Mouse (Mus musculus) heart, embryonic 11.5 days (tissue): Measurements from ENCODE around the gene Chst11. TPM values are rescaled to one million over a fixed set of nuclear protein-coding genes. Genes with fewer than 3 reads are reported as not detected.

Source experiments
- ATAC-seq: fragments of 200-750 bp; cut with Nextera tagmentation; replicated peaks from 2 replicates; pipeline ENCODE4 v1.8.0; 2017; ENCODE audit warnings: moderate library complexity; ENCODE audit not compliant: insufficient number of reproducible peaks, low FRiP score, low TSS enrichment
- H3K27ac ChIP-seq: fragments of 300-500 bp; sonication (generic); 2 replicates; pipeline ENCODE4 v1.5.1; 2014; ENCODE audit warnings: mild to moderate bottlenecking, low read depth, low read length
- H3K27me3 ChIP-seq: fragments of 300-500 bp; sonication (generic); 2 replicates; pipeline ENCODE4 v1.6.1; 2014; ENCODE audit warnings: mild to moderate bottlenecking, low read length, mixed read lengths; ENCODE audit not compliant: control insufficient read depth, insufficient read depth
- H3K36me3 ChIP-seq: fragments of 300-500 bp; sonication (generic); 2 replicates; pipeline ENCODE4 v1.6.1; 2014; ENCODE audit warnings: mild to moderate bottlenecking, low read length, moderate library complexity, mixed read lengths; ENCODE audit not compliant: control insufficient read depth, insufficient read depth
- H3K4me1 ChIP-seq: fragments of 300-500 bp; sonication (generic); 2 replicates; pipeline ENCODE4 v1.6.1; 2014; ENCODE audit warnings: low read length; ENCODE audit not compliant: control insufficient read depth, insufficient read depth
- H3K4me2 ChIP-seq: fragments of 300-500 bp; sonication (generic); 2 replicates; pipeline ENCODE4 v1.6.1; 2014; ENCODE audit warnings: mild to moderate bottlenecking, moderate library complexity
- H3K4me3 ChIP-seq: fragments of 300-500 bp; sonication (generic); 2 replicates; pipeline ENCODE4 v1.5.1; 2014; ENCODE audit warnings: low read depth, low read length
- H3K9ac ChIP-seq: fragments of 300-500 bp; sonication (generic); 2 replicates; pipeline ENCODE4 v1.6.1; 2014; ENCODE audit warnings: mild to moderate bottlenecking, low read depth, low read length, moderate library complexity
- H3K9me3 ChIP-seq: fragments of 300-500 bp; sonication (generic); replicated peaks from 2 replicates; pipeline ENCODE4 v1.6.1; 2016; ENCODE audit warnings: low read length; ENCODE audit not compliant: control insufficient read depth
- WGBS: fragments of 180-500 bp; shearing (Covaris S2); extraction: QIAGEN DNeasy Blood & Tissue Kit; methylation state at CpG from one replicate; pipeline ENCODE4 v1.1.7; 2014; ENCODE audit not compliant: insufficient replicate concordance; 5-methylcytosine and 5-hydroxymethylcytosine counted together
- polyA plus RNA-seq: library from polyadenylated mRNA; unstranded; fragments of >200 nt; fragmentation: Nextera tagmentation; extraction: Ambion mirVana; gene quantifications from 2 replicates; pipeline ENCODE4 v1.2.1, GENCODE M21; 2014

Chst11 gene
- polyA plus RNA-seq, 1 experiment from 2014 or later: 3.1 TPM

- ATAC-seq: no peak
- peaks cover 3% of the 10 kb centered on the region; the same call in 1 of the 2 replicates for H3K4me1 ChIP-seq
- 49% methylated on average over 6 of the region's 6 CpGs for WGBS
- no peaks in the 10 kb centered on the region for H3K36me3 ChIP-seq
- H3K9ac ChIP-seq: no peak overlapping the region
- no peaks in the 10 kb centered on the region for H3K27me3 ChIP-seq
- no peak overlapping the region for H3K4me2 ChIP-seq
- no peak overlapping the region for H3K27ac ChIP-seq
- no peaks in the 10 kb centered on the region for H3K9me3 ChIP-seq
- no peak overlapping the region for H3K4me3 ChIP-seq
These were observed 206.7 kb downstream of the Chst11 start for GRCm38 (mm10) chr10:83191982-83192381.

DNA sequence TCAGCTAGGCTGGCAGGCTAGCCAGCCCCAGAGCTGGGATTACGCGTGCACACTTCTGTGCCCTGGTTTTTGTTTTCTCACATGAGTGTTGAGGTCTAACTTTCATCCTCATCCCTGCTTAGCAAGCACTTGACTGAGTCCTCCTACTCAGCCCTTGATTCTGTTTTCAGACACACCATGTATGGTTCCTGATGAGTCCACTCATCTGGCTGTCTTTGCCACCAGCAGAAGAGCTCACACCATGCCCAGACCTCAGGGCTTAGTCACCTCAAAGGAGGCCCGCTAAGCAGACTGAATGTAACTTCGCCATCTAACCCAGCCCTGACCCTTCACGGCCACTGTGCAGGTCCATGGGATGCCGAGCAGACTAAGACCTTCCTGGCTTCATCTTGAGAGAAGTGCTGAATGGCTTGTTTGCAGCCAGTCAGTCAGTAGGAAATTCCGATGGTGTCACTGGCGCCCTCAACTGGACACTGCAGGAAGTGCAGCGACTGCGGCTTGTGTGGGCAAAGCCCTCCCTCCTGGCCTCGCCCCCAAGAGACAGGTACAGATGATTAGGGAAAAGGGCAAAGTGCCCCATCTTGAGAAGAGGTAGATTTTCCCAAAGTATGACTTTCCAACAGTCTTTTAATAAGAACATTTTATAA lies 212.5 kb downstream of the Chst11 start:
- no peak overlapping the region for H3K9ac ChIP-seq
- no peaks in the 10 kb centered on the region for H3K36me3 ChIP-seq
- no peaks in the 10 kb centered on the region for H3K9me3 ChIP-seq
- H3K4me2 ChIP-seq: no peak overlapping the region
- H3K27ac ChIP-seq: no peak overlapping the region; the same call in 1 of the 2 replicates
- H3K4me1 ChIP-seq: 0 out of 2 replicates have a peak, but pooled peaks cover 3% of the 10 kb centered on the region
- no peak overlapping the region for H3K4me3 ChIP-seq
- 49% methylated on average over 11 of the region's 11 CpGs for WGBS
- no peak for ATAC-seq
- H3K27me3 ChIP-seq: no peaks in the 10 kb centered on the region

GRCm38 (mm10) chr10:83198692-83199091 lies 213.4 kb downstream of the Chst11 start:
- no peaks in the 10 kb centered on the region for H3K36me3 ChIP-seq
- 38% methylated on average over 5 of the region's 5 CpGs for WGBS
- ATAC-seq: no peak
- H3K4me2 ChIP-seq: no peak overlapping the region
- no peaks in the 10 kb centered on the region for H3K27me3 ChIP-seq
- no peak overlapping the region for H3K9ac ChIP-seq
- H3K27ac ChIP-seq: no peak overlapping the region
- 0 out of 2 replicates have a peak, but pooled peaks cover 3% of the 10 kb centered on the region for H3K4me1 ChIP-seq
- H3K9me3 ChIP-seq: no peaks in the 10 kb centered on the region
- H3K4me3 ChIP-seq: no peak overlapping the region

GRCm38 (mm10) chr10:83199290-83199689 lies 214.0 kb downstream of the Chst11 start:
- H3K27me3 ChIP-seq: no peaks in the 10 kb centered on the region
- 78% methylated on average over 9 of the region's 9 CpGs for WGBS
- H3K4me3 ChIP-seq: no peak overlapping the region
- H3K4me2 ChIP-seq: no peak overlapping the region
- no peak for ATAC-seq
- H3K9ac ChIP-seq: no peak overlapping the region
- no peaks in the 10 kb centered on the region for H3K9me3 ChIP-seq
- no peaks in the 10 kb centered on the region for H3K36me3 ChIP-seq
- 0 out of 2 replicates have a peak, but pooled peaks cover 3% of the 10 kb centered on the region for H3K4me1 ChIP-seq
- no peak overlapping the region for H3K27ac ChIP-seq

GRCm38 (mm10) chr10:83201525-83201924 lies 216.2 kb downstream of the Chst11 start:
- no peak for ATAC-seq
- Histone ChIP-seq H3K27ac (no peak overlapping the region), H3K9ac (no peak overlapping the region), H3K4me3 (no peak overlapping the region), H3K36me3 (no peaks in the 10 kb centered on the region), H3K4me2 (no peak overlapping the region), H3K27me3 (no peaks in the 10 kb centered on the region), H3K9me3 (no peaks in the 10 kb centered on the region), H3K4me1 (0 out of 2 replicates have a peak, but pooled peaks cover 3% of the 10 kb centered on the region)
- 81% methylated on average over 7 of the region's 7 CpGs for WGBS

GRCm38 (mm10) chr10:83202906-83203702 lies 217.8 kb downstream of the Chst11 start:
- Histone ChIP-seq H3K9ac (no peak overlapping the region), H3K4me1 (0 out of 2 replicates have a peak, but pooled peaks cover 3% of the 10 kb centered on the region), H3K4me3 (no peak overlapping the region), H3K27ac (no peak overlapping the region), H3K36me3 (no peaks in the 10 kb centered on the region), H3K4me2 (no peak overlapping the region), H3K9me3 (no peaks in the 10 kb centered on the region), H3K27me3 (no peaks in the 10 kb centered on the region)
- no peak for ATAC-seq
- 76% methylated on average over 14 of the region's 14 CpGs for WGBS

- ATAC-seq: no peak
- Histone ChIP-seq H3K27ac (no peak overlapping the region), H3K4me3 (no peak overlapping the region), H3K4me2 (no peak overlapping the region), H3K9me3 (0 out of 2 replicates have a peak, but pooled peaks cover 2% of the 10 kb centered on the region), H3K27me3 (no peaks in the 10 kb centered on the region), H3K36me3 (no peaks in the 10 kb centered on the region), H3K9ac (no peak overlapping the region), H3K4me1 (0 out of 2 replicates have a peak, but pooled peaks cover 3% of the 10 kb centered on the region)
- 74% methylated on average over 7 of the region's 7 CpGs for WGBS
These were observed 223.1 kb downstream of the Chst11 start for GRCm38 (mm10) chr10:83208436-83208835.

DNA sequence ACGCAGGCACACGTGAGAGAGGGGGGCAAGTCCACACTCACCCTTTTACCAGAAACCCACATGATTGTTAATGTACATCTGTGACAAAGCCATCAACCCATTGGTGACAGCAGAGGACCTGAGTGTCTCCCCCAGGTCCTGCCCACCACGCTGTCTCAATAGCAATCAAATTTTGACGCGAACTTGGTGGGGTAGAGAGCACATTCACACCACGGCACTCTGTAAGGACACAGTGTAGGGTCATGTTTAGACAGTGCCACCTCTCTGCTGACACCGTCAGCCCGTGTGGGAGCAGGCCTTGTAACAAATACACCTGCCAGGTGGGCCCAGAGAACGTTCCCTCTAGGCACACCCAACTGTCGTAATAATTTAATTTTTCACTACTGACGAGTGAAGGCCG lies 224.1 kb downstream of the Chst11 start:
- 79% methylated on average over 12 of the region's 12 CpGs for WGBS
- Histone ChIP-seq H3K27me3 (no peaks in the 10 kb centered on the region), H3K9ac (no peak overlapping the region), H3K4me2 (no peak overlapping the region), H3K4me1 (0 out of 2 replicates have a peak, but pooled peaks cover 3% of the 10 kb centered on the region), H3K36me3 (no peaks in the 10 kb centered on the region), H3K4me3 (no peak overlapping the region), H3K27ac (no peak overlapping the region), H3K9me3 (0 out of 2 replicates have a peak, but pooled peaks cover 2% of the 10 kb centered on the region)
- ATAC-seq: no peak
